Mouse (Mus musculus): ENCODE measurements around the gene Cacna2d1. TPM values are rescaled to one million over a fixed set of nuclear protein-coding genes. Genes with fewer than 3 reads are reported as not detected.

The Cacna2d1 gene
- total RNA-seq, 2 experiments from 2014 or later = 135 to 138 TPM

GRCm38 (mm10) chr5:16134286-16135094, 200.0 kb downstream of the Cacna2d1 start:
- no peak for DNase-seq
- intact Hi-C loops (cut with DNase I) = loop anchor here (10.0 kb wide), 1 partner anchor 200 kb away; the partner anchor contains the start of gene Cacna2d1

GRCm38 (mm10) chr5:16135986-16136385, 201.5 kb downstream of the Cacna2d1 start:
- no peak for DNase-seq
- intact Hi-C loops (cut with DNase I) = loop anchor here (10.0 kb wide), 1 partner anchor 201 kb away; the partner anchor contains the start of gene Cacna2d1

GRCm38 (mm10) chr5:16136839-16137238, 202.3 kb downstream of the Cacna2d1 start:
- intact Hi-C loops (cut with DNase I) = loop anchor here (10.0 kb wide), 1 partner anchor 202 kb away; the partner anchor contains the start of gene Cacna2d1
- DNase-seq = no peak

- intact Hi-C loops (cut with DNase I) = no loop called here
- DNase-seq = no peak
These were observed 212.1 kb downstream of the Cacna2d1 start for GRCm38 (mm10) chr5:16146602-16147001.

- intact Hi-C loops (cut with DNase I) = no loop called here
- DNase-seq = no peak
These were observed 221.1 kb downstream of the Cacna2d1 start for GRCm38 (mm10) chr5:16155375-16156284.

- intact Hi-C loops (cut with DNase I) = no loop called here
- DNase-seq = no peak
These were observed 228.8 kb downstream of the Cacna2d1 start for GRCm38 (mm10) chr5:16163270-16163669.

- DNase-seq = peak; percentile 42
- intact Hi-C loops (cut with DNase I) = no loop called here
These were observed 231.8 kb downstream of the Cacna2d1 start for GRCm38 (mm10) chr5:16166117-16166867.

GRCm38 (mm10) chr5:16166868-16167267, 232.4 kb downstream of the Cacna2d1 start:
- intact Hi-C loops (cut with DNase I) = no loop called here
- no peak for DNase-seq

GRCm38 (mm10) chr5:16181041-16181440, 246.6 kb downstream of the Cacna2d1 start:
- intact Hi-C loops (cut with DNase I) = no loop called here
- DNase-seq = no peak

GRCm38 (mm10) chr5:16184064-16184463, 249.6 kb downstream of the Cacna2d1 start:
- intact Hi-C loops (cut with DNase I) = no loop called here

GRCm38 (mm10) chr5:16187931-16188330, 253.4 kb downstream of the Cacna2d1 start:
- intact Hi-C loops (cut with DNase I) = no loop called here
- no peak for DNase-seq

More at GRCm38 (mm10) chr5:16184064-16184463, 249.6 kb downstream of the Cacna2d1 start:
- DNase-seq = no peak

GRCm38 (mm10) chr5:16189878-16190277, 255.4 kb downstream of the Cacna2d1 start:
- intact Hi-C loops (cut with DNase I) = no loop called here
- no peak for DNase-seq

- intact Hi-C loops (cut with DNase I) = no loop called here
- DNase-seq = no peak
These were observed 256.7 kb downstream of the Cacna2d1 start for GRCm38 (mm10) chr5:16191165-16191564.

- intact Hi-C loops (cut with DNase I) = no loop called here
- DNase-seq = peak; percentile 22
These were observed 265.3 kb downstream of the Cacna2d1 start for GRCm38 (mm10) chr5:16199816-16200215.

GRCm38 (mm10) chr5:16221960-16222359, 287.5 kb downstream of the Cacna2d1 start:
- intact Hi-C loops (cut with DNase I) = no loop called here
- no peak for DNase-seq

- DNase-seq = no peak
These were observed 290.9 kb downstream of the Cacna2d1 start for GRCm38 (mm10) chr5:16225359-16225758.

GRCm38 (mm10) chr5:16229384-16229783, 294.9 kb downstream of the Cacna2d1 start:
- intact Hi-C loops (cut with DNase I) = no loop called here
- peak; percentile 76 for DNase-seq

More at GRCm38 (mm10) chr5:16225359-16225758, 290.9 kb downstream of the Cacna2d1 start:
- intact Hi-C loops (cut with DNase I) = no loop called here

GRCm38 (mm10) chr5:16231477-16231876, 297.0 kb downstream of the Cacna2d1 start:
- DNase-seq = no peak
- intact Hi-C loops (cut with DNase I) = loop anchor here (10.0 kb wide), 1 partner anchor 297 kb away; the partner anchor contains the start of gene Cacna2d1

- intact Hi-C loops (cut with DNase I) = loop anchor here (10.0 kb wide), 1 partner anchor 300 kb away; the partner anchor contains the start of gene Cacna2d1
- peak; percentile 20 for DNase-seq
These were observed 300.4 kb downstream of the Cacna2d1 start for GRCm38 (mm10) chr5:16234891-16235290.

GRCm38 (mm10) chr5:16235864-16236263, 301.4 kb downstream of the Cacna2d1 start:
- peak; percentile 11 for DNase-seq
- intact Hi-C loops (cut with DNase I) = loop anchor here (10.0 kb wide), 1 partner anchor 301 kb away; the partner anchor contains the start of gene Cacna2d1
